Mouse (Mus musculus) stomach, embryonic 15.5 days (tissue): ENCODE measurements around the gene Parp16. TPM values are rescaled to one million over a fixed set of nuclear protein-coding genes. Genes with fewer than 3 reads are reported as not detected.
A peak's percentile ranks its signal among the peaks of the same experiment; 100 is the strongest.

ENCODE experiments used
- ATAC-seq: fragments of 200-750 bp; cut with Nextera tagmentation; 2 replicates; pipeline ENCODE4 v1.8.0; 2017; ENCODE audit warnings: low read depth, moderate number of reproducible peaks, moderate TSS enrichment; ENCODE audit not compliant: insufficient read depth, low FRiP score
- H3K27ac ChIP-seq: fragments of 300-500 bp; sonication (generic); 2 replicates; pipeline ENCODE4 v1.5.1; 2015; ENCODE audit warnings: mild to moderate bottlenecking, inconsistent platforms
- H3K27me3 ChIP-seq: fragments of 300-500 bp; sonication (generic); replicated peaks from 2 replicates; pipeline ENCODE4 v1.6.1; 2015; ENCODE audit warnings: inconsistent platforms
- H3K36me3 ChIP-seq: fragments of 300-500 bp; sonication (generic); 2 replicates; pipeline ENCODE4 v1.6.1; 2015; ENCODE audit warnings: inconsistent platforms
- H3K4me1 ChIP-seq: fragments of 300-500 bp; sonication (generic); 2 replicates; pipeline ENCODE4 v1.6.1; 2015; ENCODE audit warnings: inconsistent platforms
- H3K4me2 ChIP-seq: fragments of 300-500 bp; sonication (generic); 2 replicates; pipeline ENCODE4 v1.6.1; 2015; ENCODE audit warnings: mild to moderate bottlenecking, inconsistent platforms
- H3K4me3 ChIP-seq: fragments of 300-500 bp; sonication (generic); replicated peaks from 2 replicates; pipeline ENCODE4 v1.5.1; 2015; ENCODE audit warnings: inconsistent platforms
- H3K9ac ChIP-seq: fragments of 300-500 bp; sonication (generic); 2 replicates; pipeline ENCODE4 v1.6.1; 2015; ENCODE audit warnings: inconsistent platforms
- H3K9me3 ChIP-seq: fragments of 300-500 bp; sonication (generic); 2 replicates; pipeline ENCODE4 v1.6.1; 2016; ENCODE audit warnings: inconsistent platforms
- WGBS: fragments of 180-500 bp; shearing (Covaris S2); methylation state at CpG from one replicate; pipeline ENCODE4 v1.1.7; 2015; 5-methylcytosine and 5-hydroxymethylcytosine counted together
- polyA plus RNA-seq: library from polyadenylated mRNA; unstranded; fragments of >200 nt; fragmentation: Nextera tagmentation; extraction: Ambion mirVana; gene quantifications from 2 replicates; pipeline ENCODE4 v1.2.1, GENCODE M21; 2015

The Parp16 gene
- polyA plus RNA-seq, 1 experiment from 2014 or later = 9.1 TPM

DNA sequence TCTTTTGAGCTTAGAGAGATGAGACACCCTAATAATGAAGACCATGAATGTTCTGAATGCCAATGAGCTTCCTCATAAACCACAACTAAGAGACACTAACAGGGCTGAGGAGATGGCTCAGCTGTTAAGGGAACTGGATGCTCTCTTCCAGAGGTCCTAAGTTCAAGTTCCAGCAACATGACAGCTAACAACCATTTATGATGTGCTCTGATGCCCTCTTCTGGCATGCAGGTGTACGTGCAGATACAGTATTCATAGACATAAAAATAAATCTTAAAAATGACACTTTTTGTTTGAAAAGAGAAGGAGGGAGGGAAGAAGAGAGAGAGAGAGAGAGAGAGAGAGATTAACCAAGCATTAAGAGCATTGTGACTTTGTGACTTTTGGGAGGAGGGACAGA is 30.3 kb upstream of the Parp16 start:
- Histone ChIP-seq H3K27me3 (peaks cover 33% of the 10 kb centered on the region), H3K27ac (no peak overlapping the region), H3K4me2 (no peak overlapping the region), H3K4me3 (no peak overlapping the region), H3K9me3 (no peaks in the 10 kb centered on the region), H3K9ac (no peak overlapping the region), H3K4me1 (peaks cover 15% of the 10 kb centered on the region), H3K36me3 (no peaks in the 10 kb centered on the region)
- WGBS = 19% methylated on average over 1 of the region's 1 CpGs
- ATAC-seq = no peak

DNA sequence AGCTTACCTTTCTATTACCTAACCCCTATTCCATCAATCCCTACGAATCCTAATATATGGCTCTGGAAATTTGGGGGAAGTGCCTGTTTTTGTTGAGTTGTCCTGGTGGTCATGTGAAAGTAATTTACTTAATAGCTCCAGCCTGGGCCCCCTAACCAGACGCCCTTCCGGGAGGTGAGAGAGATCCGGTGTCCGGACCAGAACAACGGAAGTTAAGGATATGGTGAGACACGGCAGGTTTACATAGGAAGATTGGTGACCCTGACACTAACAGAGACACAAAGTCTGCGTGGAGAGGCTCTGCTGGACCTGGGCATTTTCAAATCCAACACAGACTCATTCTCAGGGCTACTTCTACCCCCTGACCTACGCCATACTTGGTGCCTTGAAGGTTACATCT is 28.8 kb upstream of the Parp16 start:
- WGBS = 47% methylated on average over 9 of the region's 9 CpGs
- H3K4me1 ChIP-seq = peaks cover 15% of the 10 kb centered on the region
- no peak overlapping the region for H3K9ac ChIP-seq
- no peaks in the 10 kb centered on the region for H3K9me3 ChIP-seq
- H3K27me3 ChIP-seq = peaks cover 28% of the 10 kb centered on the region
- no peak for ATAC-seq
- no peak overlapping the region for H3K4me3 ChIP-seq
- H3K36me3 ChIP-seq = no peaks in the 10 kb centered on the region
- no peak overlapping the region for H3K27ac ChIP-seq
- no peak overlapping the region for H3K4me2 ChIP-seq

DNA sequence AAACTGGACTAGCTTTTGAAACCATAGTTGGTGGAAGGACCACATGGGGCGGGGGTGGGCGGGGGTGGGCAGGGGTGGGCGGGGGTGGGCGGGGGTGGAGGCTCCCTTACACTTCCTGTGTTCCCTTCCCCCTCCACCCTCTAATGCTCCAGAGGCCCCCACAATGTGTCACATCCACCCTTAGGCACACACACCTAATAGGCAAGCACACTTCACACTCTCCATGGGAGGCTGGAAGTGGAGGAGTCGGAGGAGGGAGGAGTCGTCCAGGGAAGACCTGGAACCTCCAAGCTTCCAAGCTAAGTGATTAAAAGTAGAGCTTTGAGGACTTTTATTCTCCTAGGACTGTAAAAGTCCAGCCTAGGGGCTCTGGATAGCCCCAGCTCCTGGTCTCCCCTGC is 26.6 kb upstream of the Parp16 start:
- WGBS = 53% methylated on average over 6 of the region's 6 CpGs
- ATAC-seq = no peak

DNA sequence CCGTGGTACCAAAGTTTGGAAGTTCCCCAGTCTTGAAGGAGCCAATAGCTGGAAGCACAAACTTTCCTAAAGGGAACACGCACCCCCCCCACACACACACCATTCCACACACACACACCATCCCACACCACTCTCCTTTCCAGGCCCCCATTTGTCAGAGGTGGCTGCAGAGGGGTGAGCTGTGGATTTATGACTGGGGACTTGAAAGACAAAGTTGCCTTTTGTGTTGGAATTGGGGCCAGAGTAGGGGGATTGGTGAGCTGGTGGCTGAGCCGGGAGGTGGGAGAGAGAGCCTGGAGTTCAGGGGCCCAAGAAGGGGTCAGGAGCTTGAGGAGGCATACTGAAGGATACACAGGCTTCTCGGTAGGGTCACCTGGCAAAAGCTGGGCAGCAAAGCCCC is 26.2 kb upstream of the Parp16 start:
- Histone ChIP-seq H3K27me3 (0 out of 2 replicates have a peak, but pooled peaks cover 4% of the 10 kb centered on the region), H3K9me3 (no peaks in the 10 kb centered on the region), H3K27ac (no peak overlapping the region), H3K4me2 (no peak overlapping the region), H3K4me1 (no peaks in the 10 kb centered on the region), H3K9ac (no peak overlapping the region), H3K36me3 (no peaks in the 10 kb centered on the region), H3K4me3 (no peak overlapping the region)
- WGBS = 43% methylated on average over 4 of the region's 4 CpGs
- no peak for ATAC-seq

More for the DNA sequence above, 26.6 kb upstream of the Parp16 start:
- Histone ChIP-seq H3K4me3 (no peak overlapping the region), H3K27ac (no peak overlapping the region), H3K9ac (no peak overlapping the region), H3K4me1 (peaks cover under 1% of the 10 kb centered on the region; the same call in 1 of the 2 replicates), H3K36me3 (no peaks in the 10 kb centered on the region), H3K27me3 (peaks cover 8% of the 10 kb centered on the region; the same call in 1 of the 2 replicates), H3K4me2 (no peak overlapping the region), H3K9me3 (no peaks in the 10 kb centered on the region)

DNA sequence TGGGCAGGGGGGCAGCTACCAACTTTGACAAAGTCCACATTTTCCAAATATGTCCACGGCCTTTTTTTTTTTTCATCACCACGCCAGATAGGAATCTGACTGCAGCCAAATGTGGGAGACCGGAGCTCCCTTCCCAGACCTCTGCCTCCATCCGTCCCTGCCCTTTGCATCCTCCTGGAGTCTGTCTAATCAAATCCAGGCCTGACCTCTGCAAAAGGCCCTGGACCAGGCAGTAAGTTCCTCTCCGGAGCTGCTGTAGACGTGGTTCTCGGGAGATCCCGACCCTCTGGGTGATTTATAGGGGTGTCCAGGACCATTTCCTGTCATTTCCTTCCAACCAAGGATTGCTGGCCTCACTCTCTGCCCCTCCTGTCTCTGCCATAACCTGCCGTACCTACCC is 22.5 kb upstream of the Parp16 start:
- WGBS = 46% methylated on average over 9 of the region's 9 CpGs
- Histone ChIP-seq H3K4me3 (no peak overlapping the region), H3K4me2 (no peak overlapping the region), H3K9me3 (no peaks in the 10 kb centered on the region), H3K27ac (no peak overlapping the region), H3K9ac (no peak overlapping the region), H3K36me3 (no peaks in the 10 kb centered on the region), H3K27me3 (no peaks in the 10 kb centered on the region), H3K4me1 (peaks cover 8% of the 10 kb centered on the region)
- no peak for ATAC-seq

DNA sequence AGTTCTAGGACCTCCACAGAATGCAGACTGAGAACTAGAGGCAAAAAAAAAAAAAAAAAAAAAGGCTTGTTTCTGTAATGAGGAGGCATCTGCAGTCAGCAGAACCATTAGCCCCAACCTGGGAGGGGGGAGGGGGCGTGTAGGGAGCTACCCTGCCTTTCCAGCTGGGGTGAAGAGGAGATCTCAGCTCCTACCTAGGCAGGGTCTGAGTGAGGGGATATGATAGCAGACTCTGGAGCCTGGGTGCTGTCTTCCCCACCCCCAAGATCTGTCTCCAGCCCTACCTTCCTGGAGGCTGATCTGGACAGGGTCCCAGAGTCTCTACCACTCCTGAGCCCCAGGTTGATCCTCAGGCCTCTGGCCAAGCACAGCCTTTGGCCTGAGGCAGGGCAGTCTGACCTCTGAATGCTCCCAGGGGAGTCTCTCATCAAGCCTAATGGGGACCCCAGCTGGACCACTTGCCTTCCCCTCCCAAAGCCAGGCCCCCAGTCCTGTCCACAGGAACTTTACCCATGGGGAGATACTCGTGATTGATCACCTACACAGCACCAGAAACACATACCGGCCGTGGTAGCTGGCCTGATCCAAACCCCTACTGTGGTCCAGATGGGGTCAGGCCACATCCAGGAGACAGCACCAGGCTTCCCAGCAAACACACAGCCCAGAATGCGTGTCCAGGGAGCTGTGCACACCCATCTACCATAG is 19.8 kb upstream of the Parp16 start:
- Histone ChIP-seq H3K27ac (peak overlapping the region; percentile 21; the same call in 1 of the 2 replicates), H3K4me2 (no peak overlapping the region), H3K36me3 (no peaks in the 10 kb centered on the region), H3K4me1 (peaks cover 30% of the 10 kb centered on the region), H3K27me3 (no peaks in the 10 kb centered on the region; the same call in 1 of the 2 replicates), H3K9me3 (no peaks in the 10 kb centered on the region), H3K9ac (no peak overlapping the region), H3K4me3 (no peak overlapping the region)
- no peak for ATAC-seq
- WGBS = 50% methylated on average over 5 of the region's 5 CpGs

DNA sequence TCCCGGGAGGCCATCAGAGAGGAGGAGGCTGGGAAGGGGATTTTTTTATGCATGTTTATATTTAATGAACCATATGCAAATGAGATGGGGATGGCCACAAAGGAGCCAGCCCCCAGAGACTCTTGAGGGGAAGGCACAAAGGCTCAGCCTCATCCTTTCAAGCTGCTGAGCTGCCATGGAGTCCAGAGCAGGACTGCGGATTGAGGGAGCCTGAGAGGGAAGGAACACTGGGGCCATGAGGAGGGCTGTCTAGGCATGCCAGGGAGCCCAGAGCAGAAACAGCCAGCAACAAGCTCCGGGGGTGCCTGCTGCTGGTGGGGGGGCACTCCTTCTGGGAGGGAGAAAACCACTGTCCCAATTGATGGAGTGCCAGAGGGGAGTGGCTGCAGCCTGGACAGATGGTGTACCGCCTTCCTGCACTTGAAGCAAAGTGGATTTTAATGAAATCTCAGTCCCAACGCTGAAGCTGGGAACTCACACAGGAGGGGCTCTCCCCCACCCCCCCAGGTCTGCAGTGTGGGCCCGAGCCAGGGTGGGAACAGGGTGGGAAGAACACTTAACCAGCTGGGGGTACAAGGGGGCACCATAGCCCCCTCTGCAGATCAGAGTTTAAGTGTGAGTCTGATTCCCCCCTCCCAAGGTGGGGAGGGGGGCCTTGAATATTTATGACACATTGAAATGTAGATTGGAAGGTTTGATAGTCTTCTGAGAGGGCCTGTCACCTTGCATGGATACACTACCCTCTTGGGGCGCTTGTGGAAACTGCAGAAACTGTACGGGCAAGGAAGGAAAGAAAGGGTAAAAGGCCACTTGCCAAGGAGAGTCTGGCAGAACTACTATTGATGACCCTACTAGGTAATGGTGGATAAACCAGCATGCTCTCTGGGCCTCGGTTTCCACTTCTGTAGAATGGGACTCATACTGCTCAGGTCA is 18.9 kb upstream of the Parp16 start:
- H3K4me2 ChIP-seq = no peak overlapping the region
- no peak overlapping the region for H3K4me3 ChIP-seq
- no peaks in the 10 kb centered on the region for H3K36me3 ChIP-seq
- H3K9ac ChIP-seq = no peak overlapping the region
- no peak for ATAC-seq
- 39% methylated on average over 9 of the region's 9 CpGs for WGBS
- peak overlapping the region; percentile 21; the same call in 1 of the 2 replicates for H3K27ac ChIP-seq
- peaks cover 36% of the 10 kb centered on the region for H3K4me1 ChIP-seq
- H3K9me3 ChIP-seq = no peaks in the 10 kb centered on the region
- no peaks in the 10 kb centered on the region; the same call in 1 of the 2 replicates for H3K27me3 ChIP-seq

DNA sequence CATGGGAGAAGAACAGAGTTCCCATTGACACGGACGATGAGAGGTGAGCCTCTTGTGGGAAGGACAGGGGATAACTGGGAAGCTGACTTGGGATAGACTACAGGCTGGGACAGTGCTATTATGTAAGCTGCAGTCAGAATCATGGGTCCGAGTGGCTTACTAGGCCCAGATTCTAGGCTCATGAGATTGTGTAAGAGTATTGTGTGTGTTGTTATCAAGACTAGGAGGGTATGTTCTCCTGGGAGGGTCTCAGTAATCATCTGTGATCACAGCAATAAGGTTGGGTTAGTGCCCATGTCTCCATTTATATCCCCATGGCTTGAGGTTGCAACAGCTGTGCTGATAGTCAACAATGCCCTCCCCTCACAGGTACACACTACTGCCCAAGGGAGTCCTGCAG is 17.7 kb upstream of the Parp16 start:
- Histone ChIP-seq H3K9me3 (no peaks in the 10 kb centered on the region), H3K36me3 (no peaks in the 10 kb centered on the region), H3K4me2 (no peak overlapping the region), H3K27ac (no peak overlapping the region), H3K4me3 (no peak overlapping the region), H3K4me1 (peaks cover 36% of the 10 kb centered on the region), H3K27me3 (no peaks in the 10 kb centered on the region; the same call in 1 of the 2 replicates), H3K9ac (no peak overlapping the region)
- ATAC-seq = no peak
- WGBS = 83% methylated on average over 3 of the region's 3 CpGs

DNA sequence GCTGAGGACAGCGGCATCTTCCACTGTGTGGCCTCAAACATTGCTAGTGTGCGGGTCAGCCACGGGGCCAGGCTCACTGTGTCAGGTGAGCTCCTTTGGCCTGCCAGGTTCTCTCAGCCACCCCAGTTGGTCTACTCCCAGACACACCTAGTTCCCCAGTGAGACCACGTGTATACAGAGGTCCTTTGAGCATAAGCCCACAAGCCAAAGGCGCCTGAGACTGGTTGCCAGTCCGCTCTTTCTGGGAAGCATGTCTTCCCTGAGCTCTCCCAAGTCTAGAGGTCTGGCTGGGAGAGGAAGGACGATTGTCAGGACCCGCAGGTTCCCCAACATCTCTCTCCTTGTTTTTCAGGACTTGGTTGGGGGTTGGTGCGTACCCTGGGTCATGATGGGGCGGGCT is 17.2 kb upstream of the Parp16 start:
- Histone ChIP-seq H3K9ac (no peak overlapping the region), H3K36me3 (no peaks in the 10 kb centered on the region), H3K27ac (no peak overlapping the region), H3K9me3 (no peaks in the 10 kb centered on the region), H3K4me2 (no peak overlapping the region), H3K4me3 (no peak overlapping the region), H3K4me1 (peaks cover 36% of the 10 kb centered on the region), H3K27me3 (no peaks in the 10 kb centered on the region; the same call in 1 of the 2 replicates)
- no peak for ATAC-seq
- 64% methylated on average over 10 of the region's 10 CpGs for WGBS

DNA sequence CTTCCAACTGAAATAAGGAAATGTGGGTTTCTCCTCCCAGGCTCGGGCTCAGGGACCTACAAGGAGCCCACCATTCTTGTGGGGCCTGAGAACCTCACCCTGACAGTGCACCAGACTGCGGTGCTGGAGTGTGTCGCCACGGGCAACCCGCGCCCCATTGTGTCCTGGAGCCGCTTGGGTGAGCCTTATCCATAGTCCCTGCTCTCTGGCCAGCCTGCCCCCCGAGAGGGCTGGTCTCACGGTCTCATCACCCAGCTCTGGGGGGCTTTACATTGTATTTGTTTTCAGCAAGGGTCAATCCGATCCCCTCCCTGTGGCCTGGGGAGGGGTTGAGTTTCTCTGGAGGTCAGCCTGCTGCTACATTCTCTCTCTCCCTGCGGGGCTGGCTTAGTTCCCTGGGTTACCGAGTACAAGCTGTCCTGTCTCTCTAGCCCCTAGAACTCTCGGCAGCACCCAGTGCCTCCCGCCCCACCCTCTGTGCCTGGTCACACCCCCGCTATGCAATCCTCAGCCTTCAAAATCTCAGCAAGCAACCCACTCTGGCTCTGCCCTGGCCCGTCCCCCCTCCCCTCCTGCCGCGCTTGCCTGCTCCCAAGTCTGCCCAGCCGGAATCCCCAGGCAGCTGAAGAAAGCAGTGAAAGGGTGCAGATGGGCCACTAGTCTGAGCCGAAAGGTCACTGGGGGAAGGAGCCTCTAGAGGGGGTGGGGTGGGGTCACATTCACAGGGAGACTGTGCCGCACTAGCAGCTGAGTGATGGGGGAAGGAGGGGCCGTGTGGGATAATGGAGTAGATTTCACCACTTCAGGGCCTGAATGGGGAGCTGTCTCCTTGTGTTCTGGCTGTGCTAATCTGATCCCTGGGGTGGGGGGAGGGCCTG is 16.6 kb upstream of the Parp16 start:
- Histone ChIP-seq H3K9ac (no peak overlapping the region), H3K4me1 (peaks cover 36% of the 10 kb centered on the region), H3K27ac (no peak overlapping the region), H3K36me3 (no peaks in the 10 kb centered on the region), H3K9me3 (no peaks in the 10 kb centered on the region), H3K4me3 (peak overlapping the region; percentile 6; the same call in 1 of the 2 replicates), H3K27me3 (no peaks in the 10 kb centered on the region; the same call in 1 of the 2 replicates), H3K4me2 (peak overlapping the region; percentile 38)
- ATAC-seq = peak; percentile 50
- WGBS = 18% methylated on average over 22 of the region's 22 CpGs

DNA sequence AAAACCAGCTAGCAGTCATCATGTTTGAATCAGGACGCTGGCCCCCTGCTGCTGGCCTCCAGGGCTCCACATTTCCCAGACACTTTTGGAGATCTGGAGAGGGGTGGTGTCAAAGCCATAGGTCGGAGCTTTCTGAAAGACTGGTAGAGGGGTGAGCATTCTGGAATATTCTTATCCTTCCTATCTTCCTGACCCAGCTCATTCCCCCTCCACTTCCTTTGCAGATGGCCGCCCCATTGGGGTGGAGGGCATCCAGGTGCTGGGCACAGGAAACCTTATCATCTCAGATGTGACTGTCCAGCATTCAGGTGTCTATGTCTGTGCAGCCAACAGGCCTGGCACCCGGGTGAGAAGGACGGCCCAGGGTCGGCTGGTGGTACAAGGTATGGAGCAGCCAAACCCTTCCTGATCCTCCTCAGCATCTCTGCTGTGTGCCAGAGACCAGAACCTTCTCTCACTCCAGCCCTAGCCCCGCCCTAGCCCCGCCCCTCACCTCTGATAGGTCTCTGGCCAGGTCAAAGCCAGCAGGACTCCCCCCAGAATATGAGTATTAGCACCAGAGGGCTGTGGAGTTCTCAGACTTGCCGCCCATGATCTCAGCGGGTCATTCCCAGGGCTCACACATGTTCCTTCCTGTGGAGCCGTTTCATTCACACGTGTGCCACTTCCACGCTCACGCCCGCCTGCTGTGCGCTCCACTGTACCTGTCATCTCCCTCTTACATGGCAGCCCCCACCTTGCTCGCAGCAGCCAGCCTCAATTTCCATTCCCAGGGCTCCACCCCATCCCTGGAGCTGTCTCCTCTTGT is 15.1 kb upstream of the Parp16 start:
- Histone ChIP-seq H3K9ac (no peak overlapping the region), H3K27ac (no peak overlapping the region), H3K4me3 (no peak overlapping the region), H3K36me3 (no peaks in the 10 kb centered on the region), H3K9me3 (no peaks in the 10 kb centered on the region), H3K27me3 (no peaks in the 10 kb centered on the region; the same call in 1 of the 2 replicates), H3K4me2 (peak overlapping the region; percentile 23; the same call in 1 of the 2 replicates), H3K4me1 (peaks cover 36% of the 10 kb centered on the region)
- ATAC-seq = no peak
- WGBS = 27% methylated on average over 17 of the region's 17 CpGs
